Mouse (Mus musculus): ENCODE data around the gene Plscr3. TPM values are rescaled to one million over a fixed set of nuclear protein-coding genes. Genes with fewer than 3 reads are reported as not detected.

Gene Plscr3
- total RNA-seq (2021): 10 to 100 TPM; 17.1 to 19.8 TPM
- long read RNA-seq, experiment 1, transcript Plscr3-201 (7 exons, 1,927 nt): major isoform, 6 of 18 reads
- long read RNA-seq, experiment 1, partial matches to known transcripts: 4 of 18 reads
- long read RNA-seq, experiment 1, other reads (novel, unspliced or antisense): 6 of 18 reads
- long read RNA-seq, experiment 2, transcript Plscr3-201 (7 exons, 1,927 nt): major isoform, 5 of 21 reads
- long read RNA-seq, experiment 2, transcript Plscr3-203 (8 exons, 2,785 nt): major isoform, 5 of 21 reads
- long read RNA-seq, experiment 2, partial matches to known transcripts: 1 of 21 reads
- long read RNA-seq, experiment 2, other reads (novel, unspliced or antisense): 9 of 21 reads

- peak within 1 kb of the TSS; percentile 92 for H3K27ac ChIP-seq
- peak within 1 kb of the TSS; percentile 96 for H3K4me3 ChIP-seq
- DNase-seq (ENCODE audit: low spot score in 2 of 2): peak; percentile 84 to 87
- TF ChIP-seq CTCF (conservative IDR thresholded peaks at IDR 0.05): no peak; the same call in 1 of the 2 replicates
Measured at GRCm38 (mm10) chr11:69846198-69846680, at the start of gene Plscr3. Gene Plscr3, plus strand, starts transcription at chr11:69846376.

- H3K27ac ChIP-seq: no peak overlapping the region
- TF ChIP-seq CTCF (conservative IDR thresholded peaks at IDR 0.05): no peak
Measured at GRCm38 (mm10) chr11:69797924-69798323, 48.3 kb upstream of the Plscr3 start.

GRCm38 (mm10) chr11:69799394-69800137 is 46.6 kb upstream of the Plscr3 start:
- Histone ChIP-seq H3K27ac (peak overlapping the region; percentile 82; the same call in 1 of the 2 replicates), H3K4me3 (peak overlapping the region; percentile 63; the same call in 1 of the 2 replicates)
- no peak for DNase-seq (ENCODE audit: low spot score in 2 of 2)
- peak; percentile 13; the same call in 1 of the 2 replicates for TF ChIP-seq CTCF (conservative IDR thresholded peaks at IDR 0.05)

More at GRCm38 (mm10) chr11:69797924-69798323, 48.3 kb upstream of the Plscr3 start:
- no peak overlapping the region for H3K4me3 ChIP-seq
- no peak for DNase-seq (ENCODE audit: low spot score in 2 of 2)

GRCm38 (mm10) chr11:69800138-69800391 is 46.1 kb upstream of the Plscr3 start:
- Histone ChIP-seq H3K27ac (peak overlapping the region; percentile 82), H3K4me3 (peak overlapping the region; percentile 63)
- no peak for DNase-seq (ENCODE audit: low spot score in 2 of 2)
- no peak for TF ChIP-seq CTCF (conservative IDR thresholded peaks at IDR 0.05)

GRCm38 (mm10) chr11:69800392-69801197 is 45.6 kb upstream of the Plscr3 start:
- H3K4me3 ChIP-seq: peak overlapping the region; percentile 63
- H3K27ac ChIP-seq: peak overlapping the region; percentile 82
- DNase-seq (ENCODE audit: low spot score in 2 of 2): no peak
- TF ChIP-seq CTCF (conservative IDR thresholded peaks at IDR 0.05): no peak

GRCm38 (mm10) chr11:69801379-69801977 is 44.7 kb upstream of the Plscr3 start, which contains the start of gene Fgf11:
Gene Fgf11, minus strand, starts transcription at chr11:69801857.
- TF ChIP-seq CTCF (conservative IDR thresholded peaks at IDR 0.05): no peak
- peak within 1 kb of the TSS; percentile 82 for H3K27ac ChIP-seq
- no peak for DNase-seq (ENCODE audit: low spot score in 2 of 2)
- H3K4me3 ChIP-seq: peak within 1 kb of the TSS; percentile 63

GRCm38 (mm10) chr11:69802648-69803105 is 43.5 kb upstream of the Plscr3 start:
- peak overlapping the region; percentile 63 for H3K4me3 ChIP-seq
- peak; percentile 80 to 83 for DNase-seq (ENCODE audit: low spot score in 2 of 2)
- peak overlapping the region; percentile 82 for H3K27ac ChIP-seq
- no peak for TF ChIP-seq CTCF (conservative IDR thresholded peaks at IDR 0.05)

- no peak for TF ChIP-seq CTCF (conservative IDR thresholded peaks at IDR 0.05)
- Histone ChIP-seq H3K27ac (peak overlapping the region; percentile 82), H3K4me3 (peak overlapping the region; percentile 63)
- no peak for DNase-seq (ENCODE audit: low spot score in 2 of 2)
Measured at GRCm38 (mm10) chr11:69803328-69803727, 42.8 kb upstream of the Plscr3 start.

GRCm38 (mm10) chr11:69803786-69804651 is 42.2 kb upstream of the Plscr3 start:
- peak; percentile 59 to 64 for DNase-seq (ENCODE audit: low spot score in 2 of 2)
- peak; percentile 85 for TF ChIP-seq CTCF (conservative IDR thresholded peaks at IDR 0.05)
- Histone ChIP-seq H3K4me3 (peak overlapping the region; percentile 63), H3K27ac (peak overlapping the region; percentile 82)

GRCm38 (mm10) chr11:69804652-69804940 is 41.6 kb upstream of the Plscr3 start:
- Histone ChIP-seq H3K4me3 (no peak overlapping the region; the same call in 1 of the 2 replicates), H3K27ac (no peak overlapping the region)
- no peak for DNase-seq (ENCODE audit: low spot score in 2 of 2)
- no peak for TF ChIP-seq CTCF (conservative IDR thresholded peaks at IDR 0.05)

Measured in layer of hippocampus, adult 2 months (tissue).